Mouse (Mus musculus): ENCODE measurements around the gene 4430402I18Rik. TPM values are rescaled to one million over a fixed set of nuclear protein-coding genes. Genes with fewer than 3 reads are reported as not detected.

4430402I18Rik gene
- total RNA-seq, 2 experiments from 2014 or later, result 6.0 to 8.7 TPM

DNA sequence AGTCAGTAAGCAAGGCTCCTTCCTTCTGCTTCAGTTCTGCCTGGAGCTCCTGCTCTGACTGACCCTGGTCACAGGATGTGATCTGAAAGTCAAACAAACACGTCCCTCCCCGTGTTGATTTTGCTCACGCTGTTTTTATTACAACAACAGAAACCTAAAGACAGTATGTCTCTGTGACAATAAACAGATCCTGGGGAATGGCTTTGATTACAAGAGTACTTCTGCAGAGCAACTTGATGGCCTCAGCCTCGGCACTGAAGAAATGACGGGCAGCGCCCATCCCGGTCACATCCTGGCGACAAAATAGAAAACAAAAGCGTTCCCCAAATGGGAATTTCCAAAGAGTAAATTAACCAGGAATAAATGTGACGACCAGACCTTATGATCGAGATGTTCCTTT, 2.7 kb upstream of the 4430402I18Rik start:
- intact Hi-C loops (cut with DNase I), result no loop called here
- DNase-seq (ENCODE audit: low spot score in 2 of 2), result no peak

GRCm38 (mm10) chr19:28969231-28969630, 1.6 kb upstream of the 4430402I18Rik start:
- no peak for DNase-seq (ENCODE audit: low spot score in 2 of 2)
- intact Hi-C loops (cut with DNase I), result loop anchor here (5.0 kb wide), 1 partner anchor 132 kb away; the partner anchor contains the start of gene Slc1a1

DNA sequence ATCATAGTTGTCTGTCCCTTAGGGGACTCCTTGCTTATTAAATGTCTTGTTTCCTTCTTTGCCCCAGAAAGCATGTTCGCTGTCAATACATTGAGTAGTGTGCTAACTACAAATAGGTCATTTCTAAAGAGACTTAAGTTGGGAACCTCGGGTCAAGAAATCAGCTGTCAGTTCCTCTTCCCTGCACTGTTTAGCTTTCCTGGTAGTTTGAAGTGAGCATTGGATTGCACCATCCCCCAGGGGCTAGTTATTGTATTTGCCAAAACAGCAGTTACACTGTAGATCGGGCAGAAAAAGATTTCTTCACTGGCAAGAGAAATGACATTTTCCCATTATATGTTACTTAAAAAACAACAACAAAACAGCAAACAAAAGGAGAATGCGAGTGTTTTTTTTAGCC, 578 bp upstream of the 4430402I18Rik start:
- DNase-seq (ENCODE audit: low spot score in 2 of 2), result no peak
- intact Hi-C loops (cut with DNase I), result loop anchor here (5.0 kb wide), 1 partner anchor 131 kb away; the partner anchor contains the start of gene Slc1a1

DNA sequence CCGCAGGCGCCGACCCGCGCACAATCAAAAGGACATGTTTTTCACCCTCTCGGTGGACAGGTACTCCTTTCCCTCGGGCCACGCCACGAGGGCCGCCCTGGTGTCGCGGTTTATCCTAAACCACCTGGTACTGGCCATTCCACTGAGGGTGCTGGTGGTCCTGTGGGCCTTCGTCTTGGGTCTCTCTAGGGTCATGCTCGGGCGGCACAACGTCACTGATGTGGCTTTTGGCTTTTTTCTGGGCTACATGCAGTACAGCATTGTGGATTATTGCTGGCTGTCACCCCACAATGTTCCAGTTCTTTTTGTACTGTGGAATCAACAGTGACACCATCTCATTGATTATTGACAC, 3.1 kb downstream of the 4430402I18Rik start:
- no peak for DNase-seq (ENCODE audit: low spot score in 2 of 2)
- intact Hi-C loops (cut with DNase I), result loop anchor here (5.0 kb wide), 2 partner anchors 62 to 187 kb away; no protein-coding TSS in a partner anchor

DNA sequence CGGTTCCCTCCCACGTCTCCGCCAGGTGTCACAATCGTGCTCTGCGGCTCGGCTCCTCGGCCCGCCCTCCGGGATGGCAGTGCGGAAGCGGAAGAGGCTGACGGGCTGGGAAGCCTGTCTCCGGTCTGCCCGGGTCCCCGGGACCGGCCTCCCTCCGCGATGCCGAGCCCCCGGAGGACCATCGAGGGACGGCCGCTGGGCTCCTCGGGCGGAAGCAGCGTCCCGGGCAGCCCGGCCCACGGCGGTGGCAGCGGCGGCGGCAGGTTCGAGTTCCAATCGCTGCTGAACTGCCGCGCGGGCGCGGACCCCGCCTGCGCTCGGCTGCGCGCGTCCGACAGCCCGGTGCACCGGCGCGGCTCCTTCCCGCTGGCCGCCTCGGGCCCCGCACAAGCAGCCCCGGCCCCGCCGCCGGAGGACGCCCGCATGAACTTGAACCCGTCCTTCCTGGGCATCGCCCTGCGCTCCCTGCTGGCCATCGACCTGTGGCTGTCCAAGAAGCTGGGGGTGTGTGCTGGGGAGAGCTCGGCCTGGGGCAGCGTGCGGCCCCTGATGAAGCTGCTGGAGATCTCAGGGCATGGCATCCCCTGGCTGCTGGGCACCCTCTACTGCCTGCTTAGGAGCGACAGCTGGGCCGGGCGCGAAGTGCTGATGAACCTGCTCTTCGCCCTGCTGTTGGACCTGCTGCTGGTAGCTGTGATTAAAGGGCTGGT, 3.6 kb downstream of the 4430402I18Rik start, which contains the start of gene Plpp6:
Gene Plpp6, plus strand, starts transcription at position 112 of the 710 bp plus-strand sequence.
- intact Hi-C loops (cut with DNase I), result loop anchor here (5.0 kb wide), 2 partner anchors 62 to 187 kb away; no protein-coding TSS in a partner anchor
- DNase-seq (ENCODE audit: low spot score in 2 of 2), result peak; percentile 84 to 87

DNA sequence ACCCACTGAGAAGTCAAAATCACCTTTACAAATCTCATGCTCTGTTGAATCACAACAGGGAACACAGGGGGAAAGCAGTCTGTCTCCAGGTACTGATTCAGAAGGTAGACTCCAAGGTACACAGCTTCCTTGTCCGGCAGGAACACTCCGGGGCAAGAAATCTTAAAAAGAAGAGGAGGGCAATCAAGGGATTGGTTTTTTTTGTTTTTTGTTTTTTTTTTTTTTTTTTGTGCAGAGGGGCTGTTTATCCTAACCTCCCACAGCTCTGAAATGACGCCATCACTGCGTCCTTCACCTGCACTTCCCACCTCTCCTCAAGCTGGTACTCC, 4.1 kb downstream of the 4430402I18Rik start:
- no peak for DNase-seq (ENCODE audit: low spot score in 2 of 2)
- intact Hi-C loops (cut with DNase I), result loop anchor here (5.0 kb wide), 2 partner anchors 61 to 186 kb away; no protein-coding TSS in a partner anchor

DNA sequence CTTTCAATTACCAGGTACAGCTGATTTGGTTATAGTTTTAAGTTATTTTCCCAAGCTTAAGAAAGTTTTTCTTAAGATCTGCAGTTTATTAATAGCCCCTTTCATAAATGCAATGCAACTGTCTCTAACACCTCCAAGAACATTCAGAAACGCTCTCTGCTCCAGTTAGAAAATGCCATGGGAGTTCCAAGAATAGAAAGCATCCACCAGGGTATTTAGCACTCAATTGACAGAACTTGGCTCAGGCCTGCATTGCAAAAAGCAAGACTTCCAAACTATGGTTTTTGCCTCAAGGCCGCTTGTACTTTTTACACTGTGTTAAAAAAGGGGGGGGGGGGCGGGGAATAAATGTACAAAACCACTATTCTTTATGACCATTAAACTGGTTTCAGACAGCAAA, 4.5 kb downstream of the 4430402I18Rik start:
- intact Hi-C loops (cut with DNase I), result loop anchor here (5.0 kb wide), 2 partner anchors 61 to 186 kb away; no protein-coding TSS in a partner anchor
- DNase-seq (ENCODE audit: low spot score in 2 of 2), result no peak

DNA sequence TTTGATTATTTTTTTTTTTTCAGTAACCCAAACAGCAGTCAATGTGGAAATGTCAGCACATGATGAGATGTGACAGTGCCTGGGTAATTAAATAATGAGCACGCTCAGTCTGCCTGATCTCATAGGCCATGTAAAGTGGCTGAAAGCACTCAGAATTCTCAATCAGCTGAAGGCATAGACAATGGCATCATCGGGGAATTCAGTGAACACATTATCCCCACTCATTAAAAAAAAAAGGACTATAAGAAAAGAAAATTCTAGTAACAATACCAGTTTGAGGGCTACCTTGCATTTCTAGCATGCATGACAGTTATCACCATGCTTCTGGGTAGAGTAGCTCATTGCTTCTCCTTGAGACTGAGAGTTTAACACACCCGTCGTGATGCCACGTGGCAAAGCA, 16.3 kb downstream of the 4430402I18Rik start:
- DNase-seq (ENCODE audit: low spot score in 2 of 2), result no peak
- intact Hi-C loops (cut with DNase I), result no loop called here

GRCm38 (mm10) chr19:28947311-28947710, 20.3 kb downstream of the 4430402I18Rik start:
- intact Hi-C loops (cut with DNase I), result no loop called here

GRCm38 (mm10) chr19:28946782-28947181, 20.8 kb downstream of the 4430402I18Rik start:
- DNase-seq (ENCODE audit: low spot score in 2 of 2), result peak in 1 of 2 experiments; percentile 31
- intact Hi-C loops (cut with DNase I), result no loop called here

More at GRCm38 (mm10) chr19:28947311-28947710, 20.3 kb downstream of the 4430402I18Rik start:
- no peak for DNase-seq (ENCODE audit: low spot score in 2 of 2)

DNA sequence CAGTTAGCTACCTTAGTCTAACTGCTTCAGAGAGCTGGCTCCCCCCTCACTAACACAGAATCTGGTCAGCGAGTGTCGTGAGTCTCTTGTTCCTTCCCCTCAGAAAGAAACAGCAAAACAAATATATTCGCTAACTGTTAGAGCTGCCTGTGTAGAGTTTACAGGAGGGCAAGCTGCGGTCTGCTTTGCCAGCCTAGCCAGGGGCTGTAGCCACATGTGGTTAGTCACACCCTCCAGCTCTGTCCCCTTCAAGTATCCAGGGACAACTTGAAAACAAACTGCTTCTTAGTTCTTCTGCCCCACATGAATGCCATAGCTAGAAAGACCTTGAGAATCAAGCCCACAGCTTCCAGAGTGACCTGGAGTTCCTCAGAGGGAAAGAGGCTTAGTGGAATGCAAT, 26.3 kb downstream of the 4430402I18Rik start:
- intact Hi-C loops (cut with DNase I), result no loop called here

GRCm38 (mm10) chr19:28940135-28940874, 27.3 kb downstream of the 4430402I18Rik start:
- intact Hi-C loops (cut with DNase I), result no loop called here
- DNase-seq (ENCODE audit: low spot score in 2 of 2), result no peak

More for the DNA sequence above, 26.3 kb downstream of the 4430402I18Rik start:
- no peak for DNase-seq (ENCODE audit: low spot score in 2 of 2)

DNA sequence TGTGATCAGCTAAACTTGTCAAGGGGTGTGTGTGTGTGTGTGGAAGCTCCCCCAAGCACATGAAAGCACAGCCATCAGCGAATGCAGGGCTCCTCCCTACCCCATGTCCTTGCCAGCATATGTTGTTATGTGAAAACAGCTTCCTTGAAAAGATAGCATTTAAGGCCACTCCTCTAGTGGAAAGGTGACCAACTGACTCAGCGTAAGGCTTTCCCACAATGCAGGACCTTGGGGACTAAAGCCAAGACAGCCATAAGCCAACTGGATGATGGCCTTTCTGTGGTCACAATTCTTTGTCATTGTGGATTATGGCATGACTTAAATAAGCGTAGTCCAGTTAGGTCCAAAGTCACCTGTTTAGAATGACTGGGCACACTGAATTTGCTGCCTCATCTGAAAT, 32.7 kb downstream of the 4430402I18Rik start:
- intact Hi-C loops (cut with DNase I), result no loop called here
- DNase-seq (ENCODE audit: low spot score in 2 of 2), result no peak

GRCm38 (mm10) chr19:28929034-28929433, 38.6 kb downstream of the 4430402I18Rik start:
- intact Hi-C loops (cut with DNase I), result no loop called here
- no peak for DNase-seq (ENCODE audit: low spot score in 2 of 2)

DNA sequence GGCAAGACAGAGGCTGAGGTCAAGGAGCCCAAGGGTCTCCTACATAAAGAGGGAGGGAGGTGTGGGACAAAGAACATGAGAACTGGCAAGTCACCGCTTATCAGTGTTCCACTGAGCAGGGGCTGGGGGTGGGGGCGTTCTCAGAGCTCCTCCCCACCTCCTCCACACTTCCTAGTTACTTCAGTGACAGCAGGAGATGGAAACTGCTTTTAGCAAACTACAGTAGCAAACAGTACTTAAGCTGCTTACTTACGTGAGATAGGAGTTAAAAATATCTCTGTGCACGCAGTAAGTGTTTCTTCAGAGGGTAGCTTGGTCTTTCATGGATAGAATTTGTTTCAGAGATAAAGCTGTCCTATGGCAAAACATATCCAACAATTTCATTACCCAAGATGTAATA, 40.2 kb downstream of the 4430402I18Rik start:
- intact Hi-C loops (cut with DNase I), result no loop called here
- no peak for DNase-seq (ENCODE audit: low spot score in 2 of 2)

- intact Hi-C loops (cut with DNase I), result no loop called here
- no peak for DNase-seq (ENCODE audit: low spot score in 2 of 2)
These were observed 41.2 kb downstream of the 4430402I18Rik start for GRCm38 (mm10) chr19:28926366-28926765.

DNA sequence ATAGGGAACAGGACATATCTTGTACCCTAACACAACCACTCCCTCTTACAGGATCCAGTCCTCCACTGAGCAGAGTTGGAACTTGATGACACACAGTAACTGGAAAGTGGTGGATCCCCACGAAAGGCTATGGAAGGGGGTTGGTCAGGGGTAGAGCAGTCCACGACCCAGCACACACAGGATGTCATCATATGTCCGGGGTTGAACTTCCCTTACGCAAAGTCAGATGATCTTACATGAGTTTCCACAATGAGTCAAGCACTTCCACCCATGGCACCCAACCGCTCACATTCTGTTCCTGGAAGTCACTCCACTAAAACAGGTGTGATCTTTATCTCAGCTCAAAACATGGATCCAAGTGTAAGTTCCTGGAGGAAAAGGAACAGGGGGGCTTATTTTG, 49.8 kb downstream of the 4430402I18Rik start:
- DNase-seq (ENCODE audit: low spot score in 2 of 2), result no peak
- intact Hi-C loops (cut with DNase I), result loop anchor here (1.0 kb wide), 1 partner anchor 30 kb away; no protein-coding TSS in a partner anchor

GRCm38 (mm10) chr19:28916492-28916891, 51.1 kb downstream of the 4430402I18Rik start:
- DNase-seq (ENCODE audit: low spot score in 2 of 2), result no peak
- intact Hi-C loops (cut with DNase I), result no loop called here

GRCm38 (mm10) chr19:28915602-28916250, 51.9 kb downstream of the 4430402I18Rik start:
- no peak for DNase-seq (ENCODE audit: low spot score in 2 of 2)
- intact Hi-C loops (cut with DNase I), result no loop called here

DNA sequence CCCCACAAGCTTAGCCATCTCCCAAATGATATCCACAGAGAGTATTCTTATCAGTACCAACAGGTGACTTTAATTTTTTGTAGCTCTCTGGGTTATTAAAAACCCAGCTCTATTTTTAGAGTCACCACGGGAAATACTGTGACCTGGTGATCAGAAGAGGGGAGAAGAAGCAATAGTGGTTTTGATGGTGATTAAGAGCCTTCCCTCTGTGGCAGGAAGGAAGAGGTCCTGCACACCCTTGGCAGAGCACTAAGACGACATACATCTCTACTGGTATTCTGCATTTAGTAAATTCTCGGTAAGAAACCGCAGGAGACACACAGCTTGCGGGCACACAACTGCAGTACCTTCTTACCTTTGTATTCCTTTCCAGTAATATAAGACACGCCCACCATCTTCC, 53.0 kb downstream of the 4430402I18Rik start:
- DNase-seq (ENCODE audit: low spot score in 2 of 2), result no peak
- intact Hi-C loops (cut with DNase I), result no loop called here
